Mouse (Mus musculus) 3134 (cell line): Measurements from ENCODE around the gene Rasgrf1.

ENCODE experiments used
- DNase-seq: peaks from one replicate; pipeline ENCODE4 v3.0.0-alpha.2; 2011; ENCODE audit warnings: low spot score; ENCODE audit not compliant: insufficient read length; ENCODE audit errors: extremely low read depth

The Rasgrf1 gene

GRCm38 (mm10) chr9:90076131-90076530 is 166.4 kb downstream of the Rasgrf1 start:
- DNase-seq = no peak
